Mouse (Mus musculus): ENCODE measurements around the gene Ppard.

Ppard gene

GRCm38 (mm10) chr17:28224615-28225014 is 7.9 kb upstream of the Ppard start:
- DNase-seq, result no peak

GRCm38 (mm10) chr17:28226014-28226413 is 6.5 kb upstream of the Ppard start:
- DNase-seq, result peak; percentile 97

GRCm38 (mm10) chr17:28230486-28230885 is 2.0 kb upstream of the Ppard start:
- no peak for DNase-seq

GRCm38 (mm10) chr17:28231026-28231736 is 1.3 kb upstream of the Ppard start:
- no peak for DNase-seq

DNA sequence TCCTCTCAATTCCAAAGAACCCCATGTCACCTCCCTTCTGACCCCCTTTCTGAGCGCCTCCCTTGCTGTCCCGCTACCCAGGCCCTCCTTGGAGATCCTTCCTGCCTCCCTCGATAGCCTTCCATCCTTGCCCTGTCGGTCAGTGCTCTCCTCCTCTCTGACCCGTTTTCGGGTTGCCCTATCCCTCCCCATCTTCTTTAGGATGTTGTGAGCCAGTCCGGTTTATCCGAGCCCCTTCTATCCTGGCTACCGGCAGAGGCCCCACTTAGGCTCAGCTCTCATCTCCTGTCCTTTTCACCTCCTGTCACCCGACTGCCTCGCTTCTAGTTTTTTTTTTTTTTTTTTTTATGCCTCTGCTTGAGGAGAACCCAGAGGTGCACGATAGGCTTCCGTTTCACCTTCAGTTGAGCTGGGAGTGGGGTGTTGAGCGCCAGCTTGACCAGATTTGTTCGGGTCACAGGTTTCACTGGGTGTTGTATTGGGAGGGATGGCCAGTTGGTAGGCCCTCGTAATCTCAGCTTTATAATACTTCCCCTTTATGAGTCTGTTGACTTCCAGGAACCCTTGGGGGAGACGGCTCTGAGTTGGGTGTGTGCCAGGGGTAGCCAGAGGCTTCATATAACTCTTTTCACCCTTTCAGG is 711 bp downstream of the Ppard start:
- DNase-seq, result peak; percentile 71

- no peak for DNase-seq
These were observed 2.1 kb downstream of the Ppard start for GRCm38 (mm10) chr17:28234641-28235040.

DNA sequence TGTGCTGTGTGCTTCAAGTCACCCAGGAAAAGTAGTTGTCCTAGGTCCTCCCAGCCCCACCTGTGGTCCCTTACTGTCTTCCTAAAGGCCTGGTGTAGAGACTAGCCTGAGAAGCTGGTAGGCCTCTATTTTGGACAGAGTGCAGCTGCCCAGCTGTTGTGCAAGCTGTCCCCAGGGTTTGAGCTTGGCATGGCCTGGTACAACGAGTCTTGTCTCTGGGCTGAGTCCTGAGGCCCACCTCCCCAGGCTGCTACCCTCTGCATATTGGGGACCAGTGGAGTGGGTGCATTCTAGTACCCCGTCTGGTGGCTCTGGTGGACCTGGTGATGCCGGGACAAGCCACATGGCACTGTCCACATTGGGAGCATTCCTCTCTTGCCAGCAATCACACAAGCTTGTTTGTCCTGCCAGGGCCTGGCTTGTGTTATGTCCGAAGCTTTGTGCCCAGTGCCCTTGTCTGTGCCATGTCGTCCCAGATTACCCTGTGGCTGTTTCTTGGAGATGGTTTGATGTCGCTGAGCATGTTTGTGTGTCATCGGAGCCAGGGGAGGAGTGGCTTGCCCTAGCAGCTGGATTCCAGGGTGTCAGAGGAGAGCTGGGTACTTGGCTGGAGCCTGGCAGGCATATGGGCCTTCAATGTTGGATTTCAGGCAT is 3.6 kb downstream of the Ppard start:
- no peak for DNase-seq

GRCm38 (mm10) chr17:28236636-28237015 is 4.1 kb downstream of the Ppard start:
- no peak for DNase-seq

DNA sequence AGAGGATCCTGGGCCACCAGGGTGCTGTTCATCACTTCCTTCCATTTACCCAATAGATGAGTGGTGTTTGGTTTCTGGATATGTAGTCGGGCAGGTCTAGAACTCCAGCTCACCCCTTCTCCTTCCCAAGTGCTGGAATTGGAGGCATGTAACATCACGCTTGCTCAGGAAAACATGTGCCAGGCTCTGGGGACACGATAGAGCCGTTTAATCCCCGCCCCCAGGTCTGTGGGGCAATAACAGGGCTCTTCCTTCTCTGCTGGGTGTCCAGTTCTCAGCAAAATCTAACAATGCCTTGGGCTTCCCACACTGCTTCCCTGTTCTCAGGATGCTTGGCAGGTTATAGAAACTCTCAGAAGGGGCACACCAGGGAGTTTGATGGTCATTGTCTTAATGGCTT is 4.9 kb downstream of the Ppard start:
- DNase-seq, result no peak

- DNase-seq, result no peak
These were observed 5.4 kb downstream of the Ppard start for GRCm38 (mm10) chr17:28237874-28238273.

- DNase-seq, result no peak
These were observed 8.3 kb downstream of the Ppard start for GRCm38 (mm10) chr17:28240846-28241245.

GRCm38 (mm10) chr17:28242296-28242695 is 9.8 kb downstream of the Ppard start:
- peak; percentile 52 for DNase-seq

GRCm38 (mm10) chr17:28244214-28244613 is 11.7 kb downstream of the Ppard start:
- no peak for DNase-seq

DNA sequence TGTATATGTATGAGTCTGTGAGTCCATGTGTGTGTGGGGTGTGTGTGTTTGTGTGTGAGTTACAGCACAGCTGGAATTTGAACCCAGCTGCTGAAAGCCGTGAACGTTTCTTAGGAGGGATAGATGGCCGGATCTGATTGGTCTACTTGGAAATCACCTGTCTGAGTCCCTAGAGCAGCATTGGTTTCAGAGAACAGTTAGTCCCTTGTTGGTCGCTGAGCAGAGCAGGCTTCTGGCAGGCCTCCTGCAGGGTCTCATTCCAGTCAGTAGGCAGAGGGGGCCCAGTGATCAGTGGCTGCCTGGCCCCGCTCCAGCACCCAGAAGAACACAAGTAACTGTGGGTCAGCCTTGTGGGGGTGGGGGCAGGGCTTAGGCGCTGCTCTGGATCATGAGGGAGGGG is 12.2 kb downstream of the Ppard start:
- DNase-seq, result no peak

- DNase-seq, result no peak
These were observed 14.1 kb downstream of the Ppard start for GRCm38 (mm10) chr17:28246640-28247039.

DNA sequence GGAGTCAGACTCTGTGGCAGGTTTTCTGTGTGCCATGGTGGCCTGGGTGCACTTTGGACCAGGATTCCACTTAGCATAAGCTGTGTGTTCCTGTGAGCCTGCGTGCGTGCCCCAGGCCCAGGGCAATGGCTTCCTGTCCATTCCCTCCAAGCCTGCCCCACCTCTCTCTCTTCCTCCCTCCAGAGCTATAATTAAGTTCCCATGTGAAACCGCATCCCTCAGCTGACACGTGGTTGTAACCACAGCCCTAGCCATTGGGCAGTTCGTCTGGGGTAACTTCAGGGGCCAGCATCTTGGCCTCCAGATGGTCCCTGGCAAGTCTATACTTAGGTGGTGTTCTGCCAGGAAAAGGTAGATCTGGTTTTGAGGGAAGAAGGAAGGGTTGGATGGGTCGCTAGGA is 15.1 kb downstream of the Ppard start:
- peak; percentile 51 for DNase-seq

DNA sequence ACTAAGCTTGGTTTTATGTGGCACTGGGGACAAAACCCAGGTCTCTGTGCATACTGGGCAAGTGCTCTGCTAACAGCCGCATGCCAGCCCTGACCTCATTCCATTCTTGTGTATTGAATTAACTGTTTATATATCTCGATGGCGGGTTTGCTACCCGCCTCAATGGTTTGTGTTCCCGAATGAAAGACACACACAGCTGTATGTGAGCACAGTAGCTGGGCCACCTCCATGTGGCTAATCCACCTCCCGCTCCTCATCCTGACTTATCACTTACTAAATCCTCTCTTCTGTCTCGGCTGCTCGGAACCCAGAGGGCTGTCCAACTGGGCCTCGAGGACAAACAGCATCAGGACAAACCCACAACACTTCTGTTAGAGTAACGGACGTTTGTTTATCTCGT is 16.6 kb downstream of the Ppard start:
- no peak for DNase-seq

DNA sequence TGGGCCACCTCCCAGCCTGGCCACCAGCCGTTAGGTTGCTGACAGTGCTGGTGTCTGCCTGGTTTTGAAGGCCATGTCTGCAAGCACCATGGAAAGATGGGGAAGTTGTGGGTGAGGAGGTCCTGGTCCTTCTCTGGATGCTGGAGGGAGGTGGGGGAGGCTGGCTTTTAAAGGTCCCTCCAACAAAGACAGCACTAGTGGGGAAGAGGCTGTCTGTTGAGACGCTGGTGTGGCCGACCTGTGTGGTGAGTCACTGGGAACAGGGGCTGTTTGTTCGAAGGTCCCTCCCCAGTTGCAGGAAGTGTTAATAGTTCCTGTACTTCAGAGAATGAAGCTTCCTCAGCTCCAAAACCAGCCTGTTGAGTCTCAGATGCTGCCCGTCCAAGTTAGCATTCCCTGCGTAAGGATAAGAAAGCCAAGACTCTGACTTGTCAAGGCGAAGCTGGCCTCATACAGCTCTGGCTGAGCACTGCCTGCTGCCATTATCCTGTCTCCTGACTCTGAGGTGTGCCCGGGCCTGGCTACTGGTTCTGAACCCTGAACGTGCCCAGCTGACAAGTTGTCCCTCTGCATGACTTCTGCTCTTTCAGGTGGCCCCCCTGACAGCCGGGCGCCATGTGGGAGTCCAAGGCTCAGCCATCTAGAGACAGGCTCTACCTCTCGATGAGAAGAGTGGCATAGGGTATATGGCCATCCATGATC is 19.2 kb downstream of the Ppard start:
- no peak for DNase-seq

GRCm38 (mm10) chr17:28252281-28252648 is 19.8 kb downstream of the Ppard start:
- DNase-seq, result no peak

DNA sequence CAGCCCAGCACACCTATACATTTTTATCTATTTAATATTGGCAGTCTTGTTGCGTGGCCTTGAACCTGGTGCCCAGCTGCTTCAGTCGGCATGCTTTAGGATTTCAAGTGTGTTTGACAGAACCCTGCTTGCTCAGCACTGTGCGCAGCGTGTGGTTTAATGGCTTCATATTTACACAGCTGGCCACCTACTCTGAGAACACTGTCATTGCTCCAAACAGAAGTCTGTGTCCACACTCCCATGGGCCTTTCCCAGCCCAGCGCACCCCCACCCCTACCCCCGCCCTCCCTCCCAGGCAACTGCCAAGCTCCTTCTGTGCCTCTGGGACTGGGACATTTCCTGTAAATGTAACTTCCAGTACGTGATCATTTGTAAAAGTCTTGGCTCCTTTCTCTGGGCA is 20.7 kb downstream of the Ppard start:
- peak; percentile 62 for DNase-seq

- DNase-seq, result no peak
These were observed 22.3 kb downstream of the Ppard start for GRCm38 (mm10) chr17:28254804-28255203.

GRCm38 (mm10) chr17:28255651-28256050 is 23.2 kb downstream of the Ppard start:
- DNase-seq, result no peak

GRCm38 (mm10) chr17:28256651-28257328 is 24.3 kb downstream of the Ppard start:
- peak; percentile 75 for DNase-seq
